Mouse (Mus musculus): ENCODE data around the gene Syt5. TPM values are rescaled to one million over a fixed set of nuclear protein-coding genes. Genes with fewer than 3 reads are reported as not detected.

Syt5 gene
- polyA plus RNA-seq, 1 experiment from 2014 or later: 79.9 TPM

- no peak overlapping the region for H3K4me3 ChIP-seq (ENCODE audit: low read depth, low read length)
- 62% methylated on average over 11 of the region's 11 CpGs for WGBS
- H3K36me3 ChIP-seq (ENCODE audit: control insufficient read depth, insufficient read depth, low read length): no peaks in the 10 kb centered on the region
- H3K4me1 ChIP-seq (ENCODE audit: control insufficient read depth, insufficient read depth, low read length): peaks cover 5% of the 10 kb centered on the region
- ATAC-seq (ENCODE audit: low read depth): no peak
- H3K27me3 ChIP-seq (ENCODE audit: control insufficient read depth, insufficient read depth, low read length): no peaks in the 10 kb centered on the region
- H3K27ac ChIP-seq (ENCODE audit: low read depth, low read length): no peak overlapping the region
- H3K4me2 ChIP-seq (ENCODE audit: low read depth, low read length): no peak overlapping the region
- no peaks in the 10 kb centered on the region for H3K9me3 ChIP-seq (ENCODE audit: control insufficient read depth, low read length)
- no peak overlapping the region for H3K9ac ChIP-seq (replicated peaks; ENCODE audit: low read depth, low read length)
Measured at GRCm38 (mm10) chr7:4504646-4505435, 42.5 kb downstream of the Syt5 start.

DNA sequence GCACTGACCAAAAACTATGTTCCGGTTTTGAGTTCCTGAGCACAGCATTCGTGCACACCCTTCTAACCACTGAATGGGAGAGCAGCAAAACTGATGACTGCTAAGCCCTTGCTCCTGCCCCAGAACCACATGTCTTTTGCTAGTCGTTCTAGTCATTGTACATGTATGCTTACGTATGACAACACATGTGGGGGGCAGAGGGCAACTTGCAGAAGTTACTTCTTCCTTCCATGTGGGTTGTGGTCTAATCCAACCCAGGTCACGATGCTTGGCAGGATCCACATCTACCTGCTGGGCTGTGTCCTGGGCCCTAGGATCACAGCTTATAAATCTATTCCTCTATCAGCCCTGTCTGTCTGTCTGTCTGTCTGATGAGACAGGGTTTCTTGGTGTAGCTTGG, 43.5 kb downstream of the Syt5 start:
- Histone ChIP-seq H3K9me3 (ENCODE audit: control insufficient read depth, low read length) (no peaks in the 10 kb centered on the region), H3K4me1 (ENCODE audit: control insufficient read depth, insufficient read depth, low read length) (peaks cover 14% of the 10 kb centered on the region), H3K4me2 (ENCODE audit: low read depth, low read length) (no peak overlapping the region), H3K27me3 (ENCODE audit: control insufficient read depth, insufficient read depth, low read length) (no peaks in the 10 kb centered on the region), H3K4me3 (ENCODE audit: low read depth, low read length) (no peak overlapping the region), H3K36me3 (ENCODE audit: control insufficient read depth, insufficient read depth, low read length) (no peaks in the 10 kb centered on the region), H3K27ac (ENCODE audit: low read depth, low read length) (no peak overlapping the region), H3K9ac (replicated peaks; ENCODE audit: low read depth, low read length) (no peak overlapping the region)
- WGBS: 87% methylated on average over 5 of the region's 5 CpGs
- no peak for ATAC-seq (ENCODE audit: low read depth)

GRCm38 (mm10) chr7:4503100-4503499, 44.2 kb downstream of the Syt5 start:
- H3K27me3 ChIP-seq (ENCODE audit: control insufficient read depth, insufficient read depth, low read length): no peaks in the 10 kb centered on the region
- H3K4me3 ChIP-seq (ENCODE audit: low read depth, low read length): no peak overlapping the region
- no peak overlapping the region for H3K27ac ChIP-seq (ENCODE audit: low read depth, low read length)
- ATAC-seq (ENCODE audit: low read depth): no peak
- H3K36me3 ChIP-seq (ENCODE audit: control insufficient read depth, insufficient read depth, low read length): 0 out of 2 replicates have a peak, but pooled peaks cover 2% of the 10 kb centered on the region
- WGBS: 81% methylated on average over 4 of the region's 4 CpGs
- H3K9ac ChIP-seq (replicated peaks; ENCODE audit: low read depth, low read length): no peak overlapping the region
- no peaks in the 10 kb centered on the region for H3K9me3 ChIP-seq (ENCODE audit: control insufficient read depth, low read length)
- H3K4me2 ChIP-seq (ENCODE audit: low read depth, low read length): no peak overlapping the region
- H3K4me1 ChIP-seq (ENCODE audit: control insufficient read depth, insufficient read depth, low read length): peaks cover 21% of the 10 kb centered on the region

GRCm38 (mm10) chr7:4502421-4503090, 44.8 kb downstream of the Syt5 start:
- peak overlapping the region; percentile 89 for H3K27ac ChIP-seq (ENCODE audit: low read depth, low read length)
- H3K9me3 ChIP-seq (ENCODE audit: control insufficient read depth, low read length): no peaks in the 10 kb centered on the region
- 0 out of 2 replicates have a peak, but pooled peaks cover 2% of the 10 kb centered on the region for H3K36me3 ChIP-seq (ENCODE audit: control insufficient read depth, insufficient read depth, low read length)
- peak; percentile 13 for ATAC-seq (ENCODE audit: low read depth)
- no peak overlapping the region; the same call in 1 of the 2 replicates for H3K9ac ChIP-seq (replicated peaks; ENCODE audit: low read depth, low read length)
- H3K4me2 ChIP-seq (ENCODE audit: low read depth, low read length): peak overlapping the region; percentile 92
- peaks cover 27% of the 10 kb centered on the region for H3K4me1 ChIP-seq (ENCODE audit: control insufficient read depth, insufficient read depth, low read length)
- H3K27me3 ChIP-seq (ENCODE audit: control insufficient read depth, insufficient read depth, low read length): no peaks in the 10 kb centered on the region
- peak overlapping the region; percentile 76 for H3K4me3 ChIP-seq (ENCODE audit: low read depth, low read length)
- 17% methylated on average over 14 of the region's 14 CpGs for WGBS

DNA sequence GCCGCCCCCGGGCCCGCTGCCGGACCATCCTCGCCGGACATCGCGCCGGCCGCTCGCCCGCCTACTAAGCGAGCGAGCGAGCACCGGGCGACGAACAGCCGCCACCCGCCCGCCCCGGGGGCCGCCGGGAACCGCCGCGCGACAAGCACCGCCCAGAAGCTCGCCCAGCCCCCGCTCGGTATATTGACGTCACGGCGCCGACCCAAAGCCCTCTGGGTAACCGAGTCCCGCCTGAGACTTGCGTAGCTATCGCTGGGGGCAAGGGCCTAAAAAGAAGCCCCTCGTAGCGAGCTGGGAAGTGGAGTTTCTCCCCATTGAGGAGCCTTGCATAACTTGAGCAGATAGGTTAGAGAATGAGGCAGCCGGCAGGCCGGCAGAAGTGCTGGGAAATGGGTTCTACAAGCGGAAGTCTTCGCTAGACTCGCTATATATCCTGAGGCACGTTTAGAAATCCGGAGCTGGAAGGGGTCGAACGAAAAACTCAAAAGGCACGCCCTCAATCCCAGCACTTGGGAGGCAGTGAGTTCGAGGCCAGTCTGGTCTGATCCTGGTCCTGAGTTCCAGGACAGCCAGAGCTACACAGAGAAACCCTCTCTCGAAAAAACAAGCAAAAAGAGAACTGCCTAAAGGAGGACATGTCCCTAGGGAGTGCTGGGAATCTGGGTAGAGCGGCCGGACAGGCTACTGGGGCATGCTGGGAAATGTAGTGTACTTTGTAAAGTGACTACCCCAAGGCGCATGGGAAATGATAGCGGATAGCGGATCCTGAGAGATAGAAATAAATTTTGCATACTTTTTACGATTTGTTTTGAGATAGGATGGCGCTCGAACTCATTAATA, 45.6 kb downstream of the Syt5 start, which contains the start of gene Ppp1r12c:
TSS of gene Ppp1r12c (minus strand) at position 123 of the 840 bp plus-strand sequence.
- WGBS: under 1% methylated on average over 52 of the region's 62 CpGs

GRCm38 (mm10) chr7:4500892-4501471, 46.4 kb downstream of the Syt5 start:
- peak overlapping the region; percentile 76 for H3K4me3 ChIP-seq (ENCODE audit: low read depth, low read length)
- H3K4me1 ChIP-seq (ENCODE audit: control insufficient read depth, insufficient read depth, low read length): peaks cover 28% of the 10 kb centered on the region
- H3K36me3 ChIP-seq (ENCODE audit: control insufficient read depth, insufficient read depth, low read length): peaks cover 6% of the 10 kb centered on the region; the same call in 1 of the 2 replicates
- H3K27me3 ChIP-seq (ENCODE audit: control insufficient read depth, insufficient read depth, low read length): no peaks in the 10 kb centered on the region
- peak overlapping the region; percentile 89 for H3K27ac ChIP-seq (ENCODE audit: low read depth, low read length)
- ATAC-seq (ENCODE audit: low read depth): peak; percentile 57
- WGBS: under 1% methylated on average over 14 of the region's 52 CpGs
- peak overlapping the region; percentile 95 for H3K9ac ChIP-seq (replicated peaks; ENCODE audit: low read depth, low read length)
- H3K9me3 ChIP-seq (ENCODE audit: control insufficient read depth, low read length): no peaks in the 10 kb centered on the region
- peak overlapping the region; percentile 92 for H3K4me2 ChIP-seq (ENCODE audit: low read depth, low read length)

More for the DNA sequence above, 45.6 kb downstream of the Syt5 start, which contains the start of gene Ppp1r12c:
- H3K9me3 ChIP-seq (ENCODE audit: control insufficient read depth, low read length): no peaks in the 10 kb centered on the region
- peak within 1 kb of the TSS; percentile 76 for H3K4me3 ChIP-seq (ENCODE audit: low read depth, low read length)
- ATAC-seq (ENCODE audit: low read depth): peak; percentile 92
- peak within 1 kb of the TSS; percentile 92 for H3K4me2 ChIP-seq (ENCODE audit: low read depth, low read length)
- peaks cover 2% of the 10 kb centered on the region; the same call in 1 of the 2 replicates for H3K36me3 ChIP-seq (ENCODE audit: control insufficient read depth, insufficient read depth, low read length)
- H3K4me1 ChIP-seq (ENCODE audit: control insufficient read depth, insufficient read depth, low read length): peaks cover 28% of the 10 kb centered on the region
- H3K27ac ChIP-seq (ENCODE audit: low read depth, low read length): peak within 1 kb of the TSS; percentile 89
- H3K9ac ChIP-seq (replicated peaks; ENCODE audit: low read depth, low read length): peak within 1 kb of the TSS; percentile 95
- H3K27me3 ChIP-seq (ENCODE audit: control insufficient read depth, insufficient read depth, low read length): no peaks in the 10 kb centered on the region

GRCm38 (mm10) chr7:4499034-4499433, 48.3 kb downstream of the Syt5 start:
- Histone ChIP-seq H3K4me3 (ENCODE audit: low read depth, low read length) (no peak overlapping the region), H3K4me2 (ENCODE audit: low read depth, low read length) (peak overlapping the region; percentile 27; the same call in 1 of the 2 replicates), H3K9ac (replicated peaks; ENCODE audit: low read depth, low read length) (peak overlapping the region; percentile 34), H3K36me3 (ENCODE audit: control insufficient read depth, insufficient read depth, low read length) (peaks cover 12% of the 10 kb centered on the region; the same call in 1 of the 2 replicates), H3K4me1 (ENCODE audit: control insufficient read depth, insufficient read depth, low read length) (peaks cover 28% of the 10 kb centered on the region), H3K9me3 (ENCODE audit: control insufficient read depth, low read length) (no peaks in the 10 kb centered on the region), H3K27ac (ENCODE audit: low read depth, low read length) (no peak overlapping the region), H3K27me3 (ENCODE audit: control insufficient read depth, insufficient read depth, low read length) (no peaks in the 10 kb centered on the region)
- 96% methylated on average over 4 of the region's 4 CpGs for WGBS
- no peak for ATAC-seq (ENCODE audit: low read depth)

GRCm38 (mm10) chr7:4498251-4498650, 49.1 kb downstream of the Syt5 start:
- H3K4me3 ChIP-seq (ENCODE audit: low read depth, low read length): no peak overlapping the region
- H3K9me3 ChIP-seq (ENCODE audit: control insufficient read depth, low read length): no peaks in the 10 kb centered on the region
- H3K27me3 ChIP-seq (ENCODE audit: control insufficient read depth, insufficient read depth, low read length): no peaks in the 10 kb centered on the region
- H3K27ac ChIP-seq (ENCODE audit: low read depth, low read length): no peak overlapping the region; the same call in 1 of the 2 replicates
- H3K4me1 ChIP-seq (ENCODE audit: control insufficient read depth, insufficient read depth, low read length): peaks cover 28% of the 10 kb centered on the region
- peak; percentile 7; the same call in 1 of the 2 replicates for ATAC-seq (ENCODE audit: low read depth)
- no peak overlapping the region for H3K9ac ChIP-seq (replicated peaks; ENCODE audit: low read depth, low read length)
- peaks cover 12% of the 10 kb centered on the region; the same call in 1 of the 2 replicates for H3K36me3 ChIP-seq (ENCODE audit: control insufficient read depth, insufficient read depth, low read length)
- whole genome bisulfite sequencing: 3% methylated on average over 9 of the region's 9 CpGs
- H3K4me2 ChIP-seq (ENCODE audit: low read depth, low read length): peak overlapping the region; percentile 27; the same call in 1 of the 2 replicates
